Mouse (Mus musculus) thymus, postnatal 0 days (tissue): ENCODE measurements around the gene Lep. TPM values are rescaled to one million over a fixed set of nuclear protein-coding genes. Genes with fewer than 3 reads are reported as not detected.

Experiments
- DNase-seq: peaks from one replicate; pipeline ENCODE4 v3.0.0-alpha.2; 2015; ENCODE audit warnings: low spot score
- polyA plus RNA-seq: library from polyadenylated mRNA; unstranded; fragments of >200 nt; fragmentation: Nextera tagmentation; extraction: Ambion mirVana; gene quantifications from 2 replicates; pipeline ENCODE4 v1.2.1, GENCODE M21; 2015

The Lep gene
- polyA plus RNA-seq, result 0.12 TPM in 1 of 2 replicates, not detected in the other

- no peak for DNase-seq
Measured at GRCm38 (mm10) chr6:29059846-29060685, at the start of gene Lep. TSS of gene Lep (plus strand) at chr6:29060220.

- no peak for DNase-seq
Measured at GRCm38 (mm10) chr6:29011651-29012050, 48.4 kb upstream of the Lep start.

- DNase-seq, result no peak
Measured at GRCm38 (mm10) chr6:29013216-29013615, 46.8 kb upstream of the Lep start.

GRCm38 (mm10) chr6:29016891-29017412 is 43.1 kb upstream of the Lep start:
- DNase-seq, result no peak

- DNase-seq, result no peak
Measured at GRCm38 (mm10) chr6:29019756-29020720, 40.0 kb upstream of the Lep start.

- no peak for DNase-seq
Measured at GRCm38 (mm10) chr6:29020937-29021336, 39.1 kb upstream of the Lep start.

- DNase-seq, result no peak
Measured at GRCm38 (mm10) chr6:29021501-29021900, 38.5 kb upstream of the Lep start.

GRCm38 (mm10) chr6:29022115-29022514 is 37.9 kb upstream of the Lep start:
- DNase-seq, result no peak

- DNase-seq, result peak; percentile 59
Measured at GRCm38 (mm10) chr6:29023206-29023967, 36.6 kb upstream of the Lep start.

- peak; percentile 57 for DNase-seq
Measured at GRCm38 (mm10) chr6:29024000-29024417, 36.0 kb upstream of the Lep start.

GRCm38 (mm10) chr6:29025796-29026482 is 34.1 kb upstream of the Lep start:
- no peak for DNase-seq

GRCm38 (mm10) chr6:29026766-29027165 is 33.3 kb upstream of the Lep start:
- DNase-seq, result no peak

GRCm38 (mm10) chr6:29028129-29028528 is 31.9 kb upstream of the Lep start:
- DNase-seq, result no peak

GRCm38 (mm10) chr6:29029521-29029920 is 30.5 kb upstream of the Lep start:
- DNase-seq, result no peak

- no peak for DNase-seq
Measured at GRCm38 (mm10) chr6:29031216-29031615, 28.8 kb upstream of the Lep start.

- no peak for DNase-seq
Measured at GRCm38 (mm10) chr6:29031704-29032310, 28.2 kb upstream of the Lep start.

GRCm38 (mm10) chr6:29032411-29032810 is 27.6 kb upstream of the Lep start:
- no peak for DNase-seq

GRCm38 (mm10) chr6:29033981-29034646 is 25.9 kb upstream of the Lep start:
- no peak for DNase-seq

- no peak for DNase-seq
Measured at GRCm38 (mm10) chr6:29036698-29037097, 23.3 kb upstream of the Lep start.
